Mouse (Mus musculus) limb, embryonic 13.5 days (tissue): ENCODE measurements around the gene Treml2. TPM values are rescaled to one million over a fixed set of nuclear protein-coding genes. Genes with fewer than 3 reads are reported as not detected.
"Not testable (repeated sequence)": the region's sequence is repeated elsewhere in the genome, so short reads cannot be mapped to it uniquely, and the experiment has no call there.

Experiments
- ATAC-seq: fragments of 200-750 bp; cut with Nextera tagmentation; 2 replicates; pipeline ENCODE4 v1.8.0; 2017; ENCODE audit warnings: low read depth, moderate number of reproducible peaks, moderate TSS enrichment; ENCODE audit not compliant: low FRiP score
- H3K27ac ChIP-seq: fragments of 300-500 bp; sonication (generic); 2 replicates; pipeline ENCODE4 v1.5.1; 2015; ENCODE audit warnings: inconsistent platforms, mild to moderate bottlenecking, moderate library complexity
- H3K27me3 ChIP-seq: fragments of 300-500 bp; sonication (generic); 2 replicates; pipeline ENCODE4 v1.6.1; 2015; ENCODE audit warnings: mild to moderate bottlenecking, inconsistent platforms
- H3K36me3 ChIP-seq: fragments of 300-500 bp; sonication (generic); 2 replicates; pipeline ENCODE4 v1.6.1; 2015; ENCODE audit warnings: inconsistent platforms, mild to moderate bottlenecking, moderate library complexity
- H3K4me1 ChIP-seq: fragments of 300-500 bp; sonication (generic); 2 replicates; pipeline ENCODE4 v1.6.1; 2015; ENCODE audit warnings: inconsistent platforms
- H3K4me2 ChIP-seq: fragments of 300-500 bp; sonication (generic); replicated peaks from 2 replicates; pipeline ENCODE4 v1.6.1; 2015; ENCODE audit warnings: inconsistent platforms, mild to moderate bottlenecking, moderate library complexity
- H3K4me3 ChIP-seq: fragments of 300-500 bp; sonication (generic); 2 replicates; pipeline ENCODE4 v1.5.1; 2015; ENCODE audit warnings: moderate library complexity, mild to moderate bottlenecking, inconsistent platforms
- H3K9ac ChIP-seq: fragments of 300-500 bp; sonication (generic); 2 replicates; pipeline ENCODE4 v1.6.1; 2015; ENCODE audit warnings: mild to moderate bottlenecking, inconsistent platforms
- H3K9me3 ChIP-seq: fragments of 300-500 bp; sonication (generic); 2 replicates; pipeline ENCODE4 v1.6.1; 2016; ENCODE audit warnings: inconsistent platforms
- WGBS: fragments of 180-500 bp; shearing (Covaris S2); methylation state at CpG from one replicate; pipeline ENCODE4 v1.1.7; 2015; 5-methylcytosine and 5-hydroxymethylcytosine counted together
- polyA plus RNA-seq: library from polyadenylated mRNA; unstranded; fragments of >200 nt; fragmentation: Nextera tagmentation; extraction: Ambion mirVana; gene quantifications from 2 replicates; pipeline ENCODE4 v1.2.1, GENCODE M21; 2015

The Treml2 gene
- polyA plus RNA-seq, 1 experiment from 2014 or later = 0.15 TPM

GRCm38 (mm10) chr17:48332524-48332923 lies 33.2 kb downstream of the Treml2 start:
- no peaks in the 10 kb centered on the region for H3K36me3 ChIP-seq
- H3K4me2 ChIP-seq = no peak overlapping the region
- H3K4me1 ChIP-seq = no peaks in the 10 kb centered on the region
- no peaks in the 10 kb centered on the region for H3K9me3 ChIP-seq
- no peak overlapping the region for H3K27ac ChIP-seq
- H3K4me3 ChIP-seq = no peak overlapping the region
- H3K9ac ChIP-seq = no peak overlapping the region
- 85% methylated on average over 2 of the region's 2 CpGs for WGBS
- no peaks in the 10 kb centered on the region for H3K27me3 ChIP-seq
- no peak for ATAC-seq

GRCm38 (mm10) chr17:48334186-48334585 lies 34.9 kb downstream of the Treml2 start:
- no peaks in the 10 kb centered on the region for H3K9me3 ChIP-seq
- no peaks in the 10 kb centered on the region for H3K27me3 ChIP-seq
- no peak overlapping the region for H3K9ac ChIP-seq
- no peak overlapping the region for H3K4me3 ChIP-seq
- H3K4me1 ChIP-seq = no peaks in the 10 kb centered on the region
- H3K36me3 ChIP-seq = no peaks in the 10 kb centered on the region
- H3K27ac ChIP-seq = no peak overlapping the region
- no peak for ATAC-seq
- WGBS = 94% methylated on average over 4 of the region's 4 CpGs
- no peak overlapping the region for H3K4me2 ChIP-seq

GRCm38 (mm10) chr17:48336857-48337256 lies 37.6 kb downstream of the Treml2 start:
- H3K9me3 ChIP-seq = no peaks in the 10 kb centered on the region
- ATAC-seq = no peak
- H3K27me3 ChIP-seq = no peaks in the 10 kb centered on the region
- no peak overlapping the region for H3K9ac ChIP-seq
- WGBS = under 1% methylated on average over 6 of the region's 6 CpGs
- H3K27ac ChIP-seq = no peak overlapping the region
- H3K36me3 ChIP-seq = no peaks in the 10 kb centered on the region
- H3K4me3 ChIP-seq = no peak overlapping the region
- no peak overlapping the region for H3K4me2 ChIP-seq
- no peaks in the 10 kb centered on the region for H3K4me1 ChIP-seq

- H3K9ac ChIP-seq = no peak overlapping the region
- H3K27ac ChIP-seq = no peak overlapping the region
- no peak for ATAC-seq
- 88% methylated on average over 1 of the region's 1 CpGs for WGBS
- no peaks in the 10 kb centered on the region for H3K27me3 ChIP-seq
- H3K4me1 ChIP-seq = no peaks in the 10 kb centered on the region
- H3K9me3 ChIP-seq = no peaks in the 10 kb centered on the region
- H3K4me2 ChIP-seq = no peak overlapping the region
- H3K36me3 ChIP-seq = no peaks in the 10 kb centered on the region
- no peak overlapping the region for H3K4me3 ChIP-seq
Measured at GRCm38 (mm10) chr17:48340267-48340666, 41.0 kb downstream of the Treml2 start.

- no peak overlapping the region for H3K4me3 ChIP-seq
- H3K9ac ChIP-seq = no peak overlapping the region
- WGBS = 63% methylated on average over 3 of the region's 3 CpGs
- no peak overlapping the region for H3K27ac ChIP-seq
- H3K4me2 ChIP-seq = no peak overlapping the region
- no peak for ATAC-seq
- H3K4me1 ChIP-seq = no peaks in the 10 kb centered on the region
- H3K27me3 ChIP-seq = no peaks in the 10 kb centered on the region
- no peaks in the 10 kb centered on the region for H3K9me3 ChIP-seq
- H3K36me3 ChIP-seq = no peaks in the 10 kb centered on the region
Measured at GRCm38 (mm10) chr17:48341947-48342346, 42.6 kb downstream of the Treml2 start.

GRCm38 (mm10) chr17:48343065-48343464 lies 43.8 kb downstream of the Treml2 start:
- Histone ChIP-seq H3K9ac (no peak overlapping the region), H3K27ac (no peak overlapping the region), H3K27me3 (no peaks in the 10 kb centered on the region), H3K9me3 (no peaks in the 10 kb centered on the region), H3K4me3 (no peak overlapping the region), H3K4me2 (no peak overlapping the region), H3K4me1 (no peaks in the 10 kb centered on the region), H3K36me3 (no peaks in the 10 kb centered on the region)
- WGBS = 79% methylated on average over 2 of the region's 2 CpGs
- ATAC-seq = no peak

GRCm38 (mm10) chr17:48345824-48346223 lies 46.5 kb downstream of the Treml2 start:
- no peaks in the 10 kb centered on the region for H3K27me3 ChIP-seq
- no peak overlapping the region for H3K27ac ChIP-seq
- no peaks in the 10 kb centered on the region for H3K4me1 ChIP-seq
- 79% methylated on average over 4 of the region's 4 CpGs for WGBS
- no peak overlapping the region for H3K4me3 ChIP-seq
- H3K36me3 ChIP-seq = no peaks in the 10 kb centered on the region
- H3K9ac ChIP-seq = no peak overlapping the region
- H3K4me2 ChIP-seq = no peak overlapping the region
- no peak for ATAC-seq
- H3K9me3 ChIP-seq = no peaks in the 10 kb centered on the region

- no peak within 1 kb of the TSS for H3K4me2 ChIP-seq
- no peak for ATAC-seq
- H3K9ac ChIP-seq = no peak within 1 kb of the TSS
- H3K4me1 ChIP-seq = no peaks in the 10 kb centered on the region
- 75% methylated on average over 5 of the region's 5 CpGs for WGBS
- H3K4me3 ChIP-seq = no peak within 1 kb of the TSS
- no peaks in the 10 kb centered on the region for H3K27me3 ChIP-seq
- H3K9me3 ChIP-seq = no peaks in the 10 kb centered on the region
- no peaks in the 10 kb centered on the region for H3K36me3 ChIP-seq
- no peak within 1 kb of the TSS for H3K27ac ChIP-seq
Measured at GRCm38 (mm10) chr17:48346231-48346630, 46.9 kb downstream of the Treml2 start, which contains the start of gene Trem2. Gene Trem2, plus strand, starts transcription at chr17:48346401.

- Histone ChIP-seq H3K36me3 (no peaks in the 10 kb centered on the region), H3K27me3 (no peaks in the 10 kb centered on the region), H3K27ac (no peak overlapping the region), H3K9ac (no peak overlapping the region), H3K4me2 (no peak overlapping the region), H3K4me1 (no peaks in the 10 kb centered on the region), H3K4me3 (no peak overlapping the region), H3K9me3 (no peaks in the 10 kb centered on the region)
- ATAC-seq = no peak
- WGBS = 58% methylated on average over 4 of the region's 4 CpGs
Measured at GRCm38 (mm10) chr17:48346834-48347233, 47.5 kb downstream of the Treml2 start.

- Histone ChIP-seq H3K27me3 (no peaks in the 10 kb centered on the region), H3K4me1 (no peaks in the 10 kb centered on the region), H3K9ac (no peak overlapping the region), H3K4me3 (no peak overlapping the region), H3K36me3 (no peaks in the 10 kb centered on the region), H3K4me2 (no peak overlapping the region), H3K9me3 (no peaks in the 10 kb centered on the region), H3K27ac (no peak overlapping the region)
- WGBS = 70% methylated on average over 2 of the region's 2 CpGs
- ATAC-seq = no peak
Measured at GRCm38 (mm10) chr17:48347287-48347686, 48.0 kb downstream of the Treml2 start.

- Histone ChIP-seq H3K27me3 (no peaks in the 10 kb centered on the region), H3K4me1 (no peaks in the 10 kb centered on the region), H3K27ac (no peak overlapping the region), H3K9ac (no peak overlapping the region), H3K9me3 (no peaks in the 10 kb centered on the region), H3K36me3 (no peaks in the 10 kb centered on the region), H3K4me2 (no peak overlapping the region), H3K4me3 (no peak overlapping the region)
- 71% methylated on average over 5 of the region's 5 CpGs for whole genome bisulfite sequencing
- no peak for ATAC-seq
Measured at GRCm38 (mm10) chr17:48350681-48351193, 51.4 kb downstream of the Treml2 start.

- not testable (repeated sequence) for H3K36me3 ChIP-seq, H3K27me3 ChIP-seq, H3K4me2 ChIP-seq, H3K4me1 ChIP-seq, H3K4me3 ChIP-seq, H3K27ac ChIP-seq, H3K9ac ChIP-seq, ATAC-seq, H3K9me3 ChIP-seq
- WGBS = 82% methylated on average over 7 of the region's 7 CpGs
Measured at GRCm38 (mm10) chr17:48352976-48353375, 53.7 kb downstream of the Treml2 start.

- Histone ChIP-seq H3K9ac (no peak overlapping the region), H3K4me1 (no peaks in the 10 kb centered on the region), H3K27me3 (no peaks in the 10 kb centered on the region), H3K4me2 (no peak overlapping the region), H3K36me3 (no peaks in the 10 kb centered on the region), H3K4me3 (no peak overlapping the region), H3K27ac (no peak overlapping the region), H3K9me3 (no peaks in the 10 kb centered on the region)
- no peak for ATAC-seq
- WGBS = 89% methylated on average over 3 of the region's 3 CpGs
Measured at GRCm38 (mm10) chr17:48355822-48356221, 56.5 kb downstream of the Treml2 start.
